Mouse (Mus musculus): ENCODE results near the gene Tfip11.

Tfip11 gene

GRCm38 (mm10) chr5:112367338-112367737 is 41.2 kb downstream of the Tfip11 start:
- no peak for DNase-seq

GRCm38 (mm10) chr5:112367929-112368328 is 41.8 kb downstream of the Tfip11 start:
- no peak for DNase-seq

- DNase-seq: no peak
These were observed 42.5 kb downstream of the Tfip11 start for GRCm38 (mm10) chr5:112368666-112369065.

GRCm38 (mm10) chr5:112369326-112369725 is 43.2 kb downstream of the Tfip11 start:
- no peak for DNase-seq

- DNase-seq: no peak
These were observed 44.2 kb downstream of the Tfip11 start for GRCm38 (mm10) chr5:112370236-112370813.

GRCm38 (mm10) chr5:112371933-112372332 is 45.8 kb downstream of the Tfip11 start:
- no peak for DNase-seq

GRCm38 (mm10) chr5:112376111-112376510 is 50.0 kb downstream of the Tfip11 start:
- no peak for DNase-seq

GRCm38 (mm10) chr5:112377380-112377779 is 51.2 kb downstream of the Tfip11 start:
- DNase-seq: no peak

- DNase-seq: no peak
These were observed 52.6 kb downstream of the Tfip11 start for GRCm38 (mm10) chr5:112378716-112379115.

GRCm38 (mm10) chr5:112381154-112381553 is 55.0 kb downstream of the Tfip11 start:
- DNase-seq: no peak

GRCm38 (mm10) chr5:112382042-112382441 is 55.9 kb downstream of the Tfip11 start:
- DNase-seq: no peak

GRCm38 (mm10) chr5:112382641-112383330 is 56.6 kb downstream of the Tfip11 start:
- peak in 1 of 2 experiments; percentile 27 for DNase-seq

GRCm38 (mm10) chr5:112384805-112385472 is 58.8 kb downstream of the Tfip11 start:
- DNase-seq: no peak

- no peak for DNase-seq
These were observed 59.8 kb downstream of the Tfip11 start for GRCm38 (mm10) chr5:112385973-112386372.
